Mouse (Mus musculus) adrenal gland, postnatal 0 days (tissue): ENCODE measurements around the gene Gm10234. TPM values are rescaled to one million over a fixed set of nuclear protein-coding genes. Genes with fewer than 3 reads are reported as not detected.

Experiments
- polyA plus RNA-seq: library from polyadenylated mRNA; unstranded; fragments of >200 nt; fragmentation: Nextera tagmentation; extraction: Ambion mirVana; gene quantifications from 2 replicates; pipeline ENCODE4 v1.2.1, GENCODE M21; 2015

Gene Gm10234
- polyA plus RNA-seq, result not detected in 2 replicates

DNA sequence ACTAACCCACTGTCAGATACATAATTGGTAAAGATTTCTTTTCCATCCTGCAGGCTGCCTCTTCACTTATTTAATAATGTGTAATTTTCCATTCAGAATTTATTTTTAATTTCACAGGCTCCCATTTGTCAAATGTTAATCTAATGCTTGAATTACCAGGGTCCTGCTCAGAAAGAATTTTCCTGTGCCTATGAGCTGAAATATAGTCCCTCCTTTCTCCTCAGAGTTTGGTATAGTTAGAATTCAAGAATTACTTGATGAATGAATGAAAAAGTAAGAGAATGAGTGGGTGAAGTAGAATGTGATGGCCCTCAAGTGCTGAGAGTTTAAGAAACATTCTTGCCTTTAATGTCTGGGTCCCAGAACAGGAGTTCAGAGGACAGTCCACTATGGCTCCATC, at the start of gene Gm10234:
TSS of gene Gm10234 (plus strand) at position 301 of the 400 bp plus-strand sequence.

Other genes starting within 250 kb of the Gm10234 start
- 0.74 and 1.4 TPM in 2 replicates for gene Kbtbd8, start 204.9 kb upstream of the Gm10234 start, polyA plus RNA-seq